ENCODE assay signal across 8 mouse cellular contexts in the genomic region with DNA sequence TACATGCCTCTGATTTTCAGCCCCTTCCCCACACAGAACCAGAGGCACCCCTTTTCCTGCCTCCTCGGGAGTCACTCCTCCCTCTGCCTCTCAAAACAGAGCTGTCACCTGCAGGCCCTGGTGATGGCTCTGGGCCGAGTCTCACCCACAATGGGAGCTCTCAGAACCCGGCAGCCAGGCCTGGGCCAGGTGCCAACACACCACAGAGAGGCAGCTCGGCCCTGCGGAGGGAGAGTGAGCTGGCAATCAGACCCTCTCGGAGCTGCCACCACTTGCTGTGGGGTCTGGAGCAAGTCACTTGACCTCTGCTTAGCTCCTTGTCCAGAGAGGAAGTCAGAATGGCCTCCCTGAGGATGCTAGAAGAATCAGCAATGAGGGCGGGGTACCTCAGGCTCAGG.
A peak's percentile ranks its signal among the peaks of the same experiment; 100 is the strongest.
DNase-seq lines count a peak whose midpoint lies in the region; ATAC-seq and TF ChIP-seq lines count a peak whose summit lies in the region.

No protein-coding gene starts in this region.

- H3K4me1 ChIP-seq in hindbrain, embryonic 12.5 days = peaks cover 9% of the 10 kb centered on the region
- no peaks in the 10 kb centered on the region for H3K4me1 ChIP-seq in hindbrain, embryonic 11.5 days (replicated peaks; ENCODE audit: control insufficient read depth, insufficient read depth, low read length)
- peaks cover 14% of the 10 kb centered on the region for H3K4me1 ChIP-seq in cerebellum, adult 2 months (ENCODE audit: control insufficient read depth, insufficient read depth, low read length)
- H3K4me1 ChIP-seq in limb, embryonic 14.5 days (ENCODE audit: control insufficient read depth, insufficient read depth, low read length) = peaks cover 4% of the 10 kb centered on the region; the same call in 1 of the 2 replicates

- ATAC-seq in hindbrain, embryonic 12.5 days (ENCODE audit: low FRiP score) = peak; percentile 92
- no peak for ATAC-seq in hindbrain, embryonic 11.5 days (ENCODE audit: low FRiP score)
- ATAC-seq in limb, embryonic 14.5 days (ENCODE audit: low FRiP score, low read depth) = peak; percentile 34; the same call in 1 of the 2 replicates
- no peak for ATAC-seq in megakaryocyte-erythroid progenitor cell, adult 5-6 weeks (replicated peaks; ENCODE audit: low FRiP score, low TSS enrichment, poor library complexity, severe bottlenecking)

- no peaks in the 10 kb centered on the region for H3K9me3 ChIP-seq in hindbrain, embryonic 12.5 days (replicated peaks)
- no peaks in the 10 kb centered on the region for H3K9me3 ChIP-seq in hindbrain, embryonic 11.5 days (ENCODE audit: control insufficient read depth, low read length)
- H3K9me3 ChIP-seq in limb, embryonic 14.5 days (ENCODE audit: control insufficient read depth, low read length) = no peaks in the 10 kb centered on the region

- H3K4me2 ChIP-seq in hindbrain, embryonic 12.5 days (replicated peaks) = no peak overlapping the region
- H3K4me2 ChIP-seq in hindbrain, embryonic 11.5 days (replicated peaks; ENCODE audit: low read depth, low read length) = no peak overlapping the region
- H3K4me2 ChIP-seq in limb, embryonic 14.5 days (replicated peaks; ENCODE audit: low read depth, low read length, severe bottlenecking) = no peak overlapping the region

- H3K4me3 ChIP-seq in hindbrain, embryonic 12.5 days = no peak overlapping the region
- no peak overlapping the region for H3K4me3 ChIP-seq in hindbrain, embryonic 11.5 days (ENCODE audit: low read depth, low read length)
- no peak overlapping the region for H3K4me3 ChIP-seq in cerebellum, adult 2 months (replicated peaks; ENCODE audit: insufficient read depth, low read depth, low read length)
- no peak overlapping the region for H3K4me3 ChIP-seq in limb, embryonic 14.5 days (replicated peaks; ENCODE audit: low read length)

- WGBS in hindbrain, embryonic 12.5 days = 41% methylated on average over 7 of the region's 7 CpGs
- WGBS in hindbrain, embryonic 11.5 days = 52% methylated on average over 7 of the region's 7 CpGs
- WGBS in cerebellum, adult 2 months = 4% methylated on average over 7 of the region's 7 CpGs
- 45% methylated on average over 7 of the region's 7 CpGs for WGBS in limb, embryonic 14.5 days

- DNase-seq in hindbrain, embryonic 11.5 days (ENCODE audit: low spot score) = no peak
- peak; percentile 79 to 86 for DNase-seq in cerebellum, adult 2 months
- peak; percentile 21 for DNase-seq in gastrocnemius, postnatal 25 days
- peak; percentile 60 for DNase-seq in kidney, postnatal 14 days
- peak; percentile 36 for DNase-seq in limb, embryonic 14.5 days (ENCODE audit: low spot score)
- peak; percentile 23 for DNase-seq in retina, postnatal 7 days (ENCODE audit: low read depth, low spot score)

- H3K9ac ChIP-seq in hindbrain, embryonic 12.5 days = no peak overlapping the region
- no peak overlapping the region for H3K9ac ChIP-seq in hindbrain, embryonic 11.5 days (ENCODE audit: low read depth, low read length)
- H3K9ac ChIP-seq in limb, embryonic 14.5 days (ENCODE audit: low read depth, low read length, severe bottlenecking) = no peak overlapping the region

- 0 out of 2 replicates have a peak overlapping the region, but pooled peaks have one; percentile 8 for H3K27ac ChIP-seq in hindbrain, embryonic 12.5 days
- no peak overlapping the region for H3K27ac ChIP-seq in hindbrain, embryonic 11.5 days (ENCODE audit: low read depth, low read length)
- H3K27ac ChIP-seq in cerebellum, adult 2 months (ENCODE audit: insufficient read depth, low read length) = no peak overlapping the region
- H3K27ac ChIP-seq in limb, embryonic 14.5 days (replicated peaks; ENCODE audit: low read depth, low read length) = no peak overlapping the region

- H3K27me3 ChIP-seq in hindbrain, embryonic 12.5 days = peaks cover 4% of the 10 kb centered on the region; the same call in 1 of the 2 replicates
- H3K27me3 ChIP-seq in hindbrain, embryonic 11.5 days (ENCODE audit: control insufficient read depth, insufficient read depth, low read length) = no peaks in the 10 kb centered on the region
- H3K27me3 ChIP-seq in cerebellum, adult 2 months (ENCODE audit: control insufficient read depth, insufficient read depth, low read length) = no peaks in the 10 kb centered on the region
- no peaks in the 10 kb centered on the region for H3K27me3 ChIP-seq in limb, embryonic 14.5 days (ENCODE audit: control insufficient read depth, insufficient read depth, low read length)

- TF ChIP-seq POLR2A in cerebellum, adult 2 months (IDR thresholded peaks at IDR 0.05; ENCODE audit: borderline replicate concordance, insufficient read depth, low read length) = no peak
- TF ChIP-seq POLR2A in limb, embryonic 14.5 days (IDR thresholded peaks at IDR 0.05; ENCODE audit: borderline replicate concordance, extremely low read depth, insufficient read depth, insufficient read length) = no peak

- TF ChIP-seq CTCF in cerebellum, adult 2 months (IDR thresholded peaks at IDR 0.05; ENCODE audit: borderline replicate concordance, insufficient read depth, low read depth, low read length) = no peak

- H3K36me3 ChIP-seq in hindbrain, embryonic 12.5 days = no peaks in the 10 kb centered on the region
- no peaks in the 10 kb centered on the region for H3K36me3 ChIP-seq in hindbrain, embryonic 11.5 days (ENCODE audit: control insufficient read depth, insufficient read depth, low read length)
- no peaks in the 10 kb centered on the region for H3K36me3 ChIP-seq in limb, embryonic 14.5 days (ENCODE audit: control insufficient read depth, insufficient read depth, low read length)

Comparison
In these comparisons a context has a peak if more than half of its experiments do, and no peak if none do; other contexts are left out.
1. ATAC-seq: peak in hindbrain, embryonic 12.5 days (single experiment) and limb, embryonic 14.5 days (single experiment); none in hindbrain, embryonic 11.5 days (single experiment) and megakaryocyte-erythroid progenitor cell, adult 5-6 weeks (single experiment).